Mouse (Mus musculus) mature B cell (primary cell): ENCODE results near the gene 1700021F05Rik.

Source experiments
- in situ Hi-C: fragments of 300-500 bp; cut with MboI; formaldehyde crosslinking; loops from 2 replicates; pipeline ENCODE4 v1.14.3; 2019

The 1700021F05Rik gene

DNA sequence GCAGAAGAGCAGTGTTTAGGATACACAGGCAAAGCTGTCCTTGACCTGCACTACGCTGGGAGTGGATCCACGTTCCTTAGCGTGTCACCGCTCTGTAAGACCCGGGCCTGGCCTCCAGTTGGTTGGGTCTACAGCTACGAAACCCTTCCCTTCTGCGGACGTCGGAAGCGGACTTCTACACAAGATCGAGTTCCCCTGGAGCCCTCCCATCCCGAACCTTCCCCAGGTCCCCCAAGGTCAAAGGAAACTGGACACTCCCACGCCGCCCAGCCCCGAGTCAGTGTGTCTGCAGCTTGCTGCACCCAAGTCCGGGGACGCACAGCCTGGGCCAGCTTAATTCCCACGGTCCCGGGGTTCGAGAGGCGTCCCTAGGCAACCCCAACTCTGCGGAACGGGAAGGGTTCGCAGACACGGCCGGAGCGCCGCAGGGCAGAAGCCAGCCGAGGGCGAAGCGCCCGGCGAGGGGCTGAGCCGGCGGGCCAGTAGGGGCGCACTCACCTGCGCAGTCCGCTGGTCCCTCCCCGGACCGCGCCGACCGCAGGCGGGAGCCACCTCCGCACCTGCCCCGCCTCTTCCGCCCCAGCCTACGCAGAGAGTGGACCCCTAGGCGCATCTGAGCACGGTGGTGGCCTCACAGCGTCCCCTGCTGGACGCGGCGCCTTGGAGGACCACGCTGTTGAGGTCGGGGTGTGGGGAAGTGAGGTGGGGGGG, at the start of gene 1700021F05Rik:
Gene 1700021F05Rik (minus strand): TSS at position 553 of the 711 bp plus-strand sequence.
- in situ Hi-C loops, result no loop called here

DNA sequence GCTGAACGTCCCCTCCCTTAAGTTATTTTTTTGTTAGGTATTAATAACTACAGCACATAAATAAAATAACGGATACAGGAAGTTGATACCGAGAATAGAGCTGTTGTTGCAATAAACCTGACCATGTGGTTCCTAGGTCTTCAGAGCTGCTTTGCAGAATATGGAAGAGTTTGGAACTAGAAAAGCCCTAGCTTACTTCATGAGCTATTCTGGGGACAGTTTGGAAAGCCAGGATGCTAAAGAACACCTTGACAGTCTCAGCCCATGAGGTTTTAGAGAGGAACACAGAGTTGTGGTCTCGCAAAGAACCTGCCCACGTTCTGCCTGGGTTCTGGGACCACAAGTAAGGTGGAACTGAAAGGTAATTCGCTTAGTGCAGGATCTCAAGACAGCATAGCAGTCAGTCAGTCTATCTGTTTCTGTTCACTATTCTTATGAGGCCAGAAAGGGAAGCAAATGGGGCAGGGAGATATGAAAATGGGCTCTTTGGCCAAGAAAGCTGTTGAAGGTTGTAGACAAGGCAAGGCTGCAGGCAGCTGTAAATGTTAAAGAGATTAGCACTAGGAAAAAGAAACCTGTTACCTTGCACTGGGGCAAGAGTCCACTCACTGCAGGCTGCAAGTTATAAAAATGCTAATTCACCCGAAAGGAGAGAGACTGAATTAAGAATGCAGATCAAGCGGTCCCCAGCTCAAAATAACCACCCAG, 47.8 kb upstream of the 1700021F05Rik start:
- in situ Hi-C loops, result no loop called here

DNA sequence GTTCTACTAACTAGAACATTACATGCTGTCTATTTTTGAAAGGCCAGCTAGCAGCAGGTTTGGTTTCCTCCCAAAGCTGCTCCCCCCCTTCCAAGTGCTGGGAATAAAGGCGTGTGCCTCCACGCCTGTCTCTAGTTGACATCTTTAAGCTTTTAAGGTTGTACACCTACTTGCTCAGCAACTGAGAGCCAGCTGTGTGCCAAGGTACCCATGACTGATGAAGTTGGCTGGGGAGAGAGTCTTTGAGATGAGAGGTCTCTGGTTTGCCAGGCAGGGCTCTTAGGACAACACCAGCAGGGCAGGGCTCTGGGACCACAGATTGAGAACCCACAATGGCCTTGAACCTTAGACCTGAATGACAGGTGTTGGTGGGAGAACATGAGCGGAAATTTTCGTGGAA, 43.7 kb upstream of the 1700021F05Rik start:
- in situ Hi-C loops, result no loop called here

DNA sequence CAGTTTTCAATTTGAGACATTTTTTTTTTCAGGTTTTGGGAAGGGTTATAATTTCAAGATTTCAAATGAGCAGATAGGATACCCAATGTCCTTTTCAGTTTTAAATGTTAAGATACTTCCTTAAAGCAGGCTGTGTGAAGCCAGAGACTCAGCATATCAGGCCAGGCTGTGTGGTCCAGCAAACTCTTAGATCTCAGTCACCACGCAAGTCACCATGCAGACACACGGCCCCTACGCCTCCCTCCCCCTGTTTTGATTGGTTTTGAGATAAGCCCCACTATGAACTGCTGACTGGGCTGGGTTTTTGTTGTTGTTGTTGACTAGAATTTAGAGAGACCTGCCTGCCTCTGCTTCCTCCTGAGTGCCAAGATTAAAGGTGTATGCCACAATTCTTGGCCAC, 40.5 kb upstream of the 1700021F05Rik start:
- in situ Hi-C loops, result no loop called here

DNA sequence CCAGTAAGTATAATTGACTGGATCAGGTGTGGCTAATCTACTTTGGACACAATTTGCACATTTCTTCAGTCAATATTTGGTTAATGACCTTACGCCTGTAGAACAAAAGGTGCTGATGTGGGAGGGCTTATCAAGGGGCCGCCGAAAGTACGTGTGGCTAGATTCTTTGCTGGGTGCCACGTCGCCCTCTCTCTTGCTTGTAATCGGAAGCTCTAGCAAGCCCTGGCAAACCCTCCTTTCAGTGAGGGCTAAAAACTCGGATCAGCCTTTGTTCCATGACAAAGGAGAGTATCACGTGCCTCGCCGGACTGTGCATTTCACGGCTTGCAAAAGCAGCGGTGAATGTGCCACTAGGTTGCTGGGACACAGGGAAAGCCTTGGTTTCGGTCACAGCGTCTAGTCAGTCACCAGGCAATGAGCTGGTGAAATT, 39.9 kb upstream of the 1700021F05Rik start:
- in situ Hi-C loops, result no loop called here

DNA sequence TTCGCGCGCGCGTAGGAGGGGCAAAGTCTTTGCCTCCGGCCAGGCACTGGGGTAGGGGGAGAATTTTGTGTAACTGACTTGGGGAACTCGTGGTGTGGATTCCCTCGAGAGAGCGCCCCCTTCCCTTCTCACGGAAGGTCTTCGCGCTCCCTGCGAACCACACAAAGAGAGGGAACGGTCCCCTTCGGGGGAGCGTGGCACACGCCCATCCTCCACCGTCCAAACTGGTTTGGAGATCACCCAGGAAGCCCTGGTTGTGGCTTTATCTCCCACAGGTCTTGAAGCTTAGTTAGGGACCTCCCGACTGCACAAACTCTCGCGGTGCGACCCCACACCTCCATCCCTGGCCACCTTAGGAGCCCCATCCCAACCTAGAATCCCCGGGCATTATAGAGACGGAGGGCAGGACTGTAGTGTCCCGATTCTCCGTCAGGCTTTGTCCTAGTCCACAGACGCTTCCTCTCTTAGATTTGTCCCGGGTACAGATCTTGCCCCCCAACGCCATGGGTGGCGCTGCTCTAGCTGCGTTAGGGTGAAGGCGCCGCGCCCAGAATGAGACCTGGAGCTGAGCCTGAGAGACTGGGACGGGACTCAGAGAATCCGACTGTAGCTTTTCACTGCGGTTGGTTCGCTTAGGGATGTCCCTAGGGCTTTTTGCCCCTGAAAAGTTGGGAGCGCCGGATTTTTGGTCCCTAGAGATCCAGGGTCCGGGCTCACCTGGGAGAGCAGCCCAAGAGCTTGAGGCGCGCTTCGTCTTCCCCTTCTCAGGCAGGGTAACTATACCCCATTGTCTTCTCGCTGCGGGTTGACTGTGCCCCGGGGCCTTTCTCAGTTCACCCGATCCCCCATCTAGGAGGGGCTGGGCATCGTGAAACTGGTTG, 38.8 kb upstream of the 1700021F05Rik start:
- in situ Hi-C loops, result loop anchor here (10.0 kb wide), 2 partner anchors 245 to 485 kb away; no protein-coding TSS in a partner anchor

DNA sequence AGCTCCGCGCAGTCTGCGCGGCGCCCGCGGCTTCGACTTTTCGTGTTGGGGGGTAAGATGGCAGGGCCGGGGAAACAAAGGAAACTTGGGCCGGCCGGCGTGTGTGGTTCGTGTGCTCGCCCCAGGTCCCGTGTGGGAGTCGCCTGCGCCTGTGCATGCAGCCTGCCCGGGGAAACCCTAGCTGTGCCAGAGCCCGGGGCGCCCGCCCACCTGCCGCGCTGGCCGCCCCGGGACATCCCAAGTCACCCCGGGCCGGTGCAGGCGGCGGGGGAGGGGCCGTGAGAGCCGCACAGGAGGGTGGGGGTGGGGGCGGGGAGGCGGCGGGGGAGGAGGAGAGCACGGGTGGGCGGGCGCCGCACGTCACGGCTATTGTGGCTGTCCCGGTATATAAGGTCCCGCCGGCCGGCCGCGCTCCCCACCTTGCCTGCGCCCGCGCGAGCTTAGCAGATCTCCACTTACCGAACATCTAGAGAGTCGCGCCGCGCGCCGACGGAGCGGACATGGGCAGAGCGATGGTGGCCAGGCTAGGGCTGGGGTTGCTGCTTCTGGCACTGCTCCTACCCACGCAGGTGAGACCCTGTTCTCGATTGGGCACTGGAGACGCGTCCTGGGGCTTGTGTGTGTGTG, 38.1 kb upstream of the 1700021F05Rik start:
- in situ Hi-C loops, result loop anchor here (10.0 kb wide), 2 partner anchors 246 to 486 kb away; no protein-coding TSS in a partner anchor

DNA sequence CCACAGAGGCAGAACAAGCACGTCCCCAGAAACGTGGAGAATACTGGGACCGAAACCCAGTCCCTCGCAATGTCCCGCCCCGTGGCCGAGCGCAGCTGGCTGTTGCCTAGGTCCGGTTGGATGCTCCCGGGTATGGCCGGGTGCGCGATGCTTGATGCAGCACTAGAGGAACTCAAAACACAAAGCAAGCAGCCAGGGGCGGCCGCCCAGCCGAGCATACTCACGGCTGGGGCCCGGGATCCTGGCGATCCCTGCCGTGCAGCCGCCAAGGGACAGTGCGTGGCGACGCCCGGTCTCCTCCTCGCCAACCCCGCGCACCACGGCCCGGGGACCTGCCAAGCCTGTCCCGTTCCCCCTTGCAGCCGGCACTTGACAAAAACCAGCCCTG, 37.6 kb upstream of the 1700021F05Rik start:
- in situ Hi-C loops, result loop anchor here (10.0 kb wide), 2 partner anchors 246 to 486 kb away; no protein-coding TSS in a partner anchor

DNA sequence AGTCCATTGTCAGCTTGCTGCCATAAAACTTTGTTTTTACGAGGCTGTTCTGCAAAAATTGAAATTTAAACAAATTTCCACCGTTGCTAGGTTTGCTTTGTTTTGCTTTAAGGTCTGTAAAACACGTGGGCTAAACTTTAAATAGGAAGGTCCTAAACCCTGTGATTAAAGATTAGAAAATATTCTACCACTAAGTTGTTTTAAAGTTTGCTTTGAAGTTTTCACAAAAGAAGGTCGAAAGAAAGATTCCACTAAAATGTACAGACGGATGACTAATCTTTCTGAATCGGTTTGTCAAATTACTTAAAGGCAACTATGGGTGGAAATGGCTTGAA, 37.2 kb upstream of the 1700021F05Rik start, which contains the start of gene Cd24a:
Gene Cd24a (plus strand): TSS at position 288 of the 335 bp plus-strand sequence.
- in situ Hi-C loops, result loop anchor here (10.0 kb wide), 2 partner anchors 247 to 487 kb away; no protein-coding TSS in a partner anchor

DNA sequence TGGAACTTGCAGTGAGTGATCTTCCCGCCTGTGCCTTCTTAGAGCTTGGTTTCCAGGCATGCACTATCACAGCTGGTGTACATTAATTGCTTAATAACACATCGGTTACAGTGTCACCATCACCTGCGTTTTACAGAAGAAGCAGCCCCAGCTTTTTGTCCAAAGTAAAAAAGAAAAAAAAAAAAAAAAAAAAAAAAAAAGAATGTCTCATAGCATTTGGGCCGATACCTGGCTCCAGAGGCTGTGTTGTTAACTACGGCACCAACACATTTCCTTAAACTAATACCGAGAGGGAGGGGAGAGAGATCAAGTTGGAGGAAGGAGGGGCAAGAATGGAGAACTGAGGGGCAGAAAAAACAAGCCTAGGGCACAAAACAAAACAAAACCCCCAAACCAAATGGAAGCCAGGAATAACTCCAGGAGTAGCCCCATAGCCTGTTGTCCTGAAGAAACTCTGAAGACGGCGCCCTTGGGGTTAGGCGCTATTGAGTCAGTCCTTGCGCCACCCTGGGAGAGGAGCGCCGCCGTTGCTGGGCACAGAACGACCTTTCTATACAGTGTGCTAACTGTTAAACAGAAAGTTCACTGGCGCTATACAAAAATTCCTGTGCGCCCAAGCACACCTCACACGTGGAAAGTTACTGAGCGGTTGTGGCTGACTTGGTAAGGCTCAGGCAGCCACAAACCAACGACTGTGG, 36.7 kb upstream of the 1700021F05Rik start:
- in situ Hi-C loops, result loop anchor here (10.0 kb wide), 2 partner anchors 247 to 487 kb away; no protein-coding TSS in a partner anchor

DNA sequence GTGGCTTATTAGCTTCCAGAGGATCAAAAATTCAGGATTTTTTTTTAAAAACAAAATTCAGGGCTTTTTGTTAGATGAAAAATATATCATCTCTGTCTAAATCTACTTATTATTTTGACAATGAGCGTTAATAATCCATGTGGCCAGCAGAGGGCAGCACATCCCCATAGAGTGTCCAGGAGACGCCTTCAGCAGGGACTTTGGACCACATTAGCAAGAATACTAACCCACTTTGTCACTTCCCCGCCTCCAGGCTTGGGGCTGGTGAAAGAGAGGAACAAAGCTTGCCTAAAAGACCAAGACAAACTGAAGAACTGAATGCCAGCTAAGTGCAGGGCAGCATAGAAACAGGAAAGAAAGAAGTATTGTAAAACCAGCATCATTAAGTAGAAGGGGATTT, 34.2 kb upstream of the 1700021F05Rik start:
- in situ Hi-C loops, result loop anchor here (5.0 to 10.0 kb wide), 3 partner anchors 250 to 490 kb away; no protein-coding TSS in a partner anchor

DNA sequence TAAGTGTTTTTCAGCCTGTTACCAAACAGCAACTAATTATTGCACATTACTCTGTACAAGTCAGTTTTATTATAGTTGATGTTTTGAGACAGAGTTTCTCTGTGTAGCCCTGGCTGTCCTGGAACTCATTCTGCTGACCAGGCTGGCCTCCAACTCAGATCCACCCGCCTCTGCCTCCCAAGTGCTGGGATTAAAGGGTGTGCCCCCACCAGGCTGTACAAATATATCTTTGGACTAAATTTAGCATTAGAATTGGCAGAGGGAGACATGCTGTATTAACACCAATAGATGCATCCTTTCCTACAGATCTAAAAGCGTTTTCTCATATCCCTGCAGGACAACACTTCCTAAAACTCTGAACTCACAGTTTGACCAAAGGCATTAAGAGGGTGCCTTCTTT, 33.6 kb upstream of the 1700021F05Rik start:
- in situ Hi-C loops, result loop anchor here (5.0 to 10.0 kb wide), 3 partner anchors 250 to 490 kb away; no protein-coding TSS in a partner anchor

DNA sequence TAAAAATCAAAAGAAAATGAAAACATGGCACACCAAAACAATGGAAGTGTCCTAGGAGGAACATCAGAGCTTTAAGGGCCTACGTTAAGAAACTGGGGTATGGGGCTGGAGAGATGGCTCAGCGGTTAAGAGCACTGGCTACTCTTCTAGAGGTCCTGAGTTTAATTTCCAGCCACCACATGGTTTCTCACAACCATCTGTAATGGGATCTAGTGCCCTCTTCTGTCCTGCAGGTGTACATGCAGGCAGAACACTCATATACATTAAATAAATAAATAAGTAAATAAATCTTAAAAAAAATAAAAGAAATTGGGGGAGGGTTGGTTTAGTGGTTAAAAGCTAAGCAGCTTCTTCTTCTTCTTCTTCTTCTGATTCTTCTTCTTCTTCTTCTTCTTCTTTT, 20.5 kb upstream of the 1700021F05Rik start:
- in situ Hi-C loops, result no loop called here

DNA sequence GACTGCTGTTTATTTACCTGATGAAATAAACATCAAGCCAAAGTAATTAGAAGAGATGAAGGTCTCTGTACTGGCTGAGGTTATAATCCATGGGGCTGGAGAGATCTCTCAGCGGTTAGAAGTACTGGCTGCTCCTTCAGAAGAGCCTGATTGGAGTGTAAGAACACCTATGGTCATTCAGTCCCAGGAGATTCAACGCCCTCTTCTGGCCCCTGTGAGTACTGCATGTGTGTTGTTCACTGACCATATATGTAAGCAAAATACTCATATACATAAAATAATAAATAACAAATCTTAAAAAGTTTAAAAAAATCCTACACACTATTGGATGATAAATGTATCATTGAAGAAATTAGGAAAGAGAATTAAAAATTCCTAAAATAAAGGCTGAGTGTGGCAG, 20.0 kb upstream of the 1700021F05Rik start:
- in situ Hi-C loops, result no loop called here

DNA sequence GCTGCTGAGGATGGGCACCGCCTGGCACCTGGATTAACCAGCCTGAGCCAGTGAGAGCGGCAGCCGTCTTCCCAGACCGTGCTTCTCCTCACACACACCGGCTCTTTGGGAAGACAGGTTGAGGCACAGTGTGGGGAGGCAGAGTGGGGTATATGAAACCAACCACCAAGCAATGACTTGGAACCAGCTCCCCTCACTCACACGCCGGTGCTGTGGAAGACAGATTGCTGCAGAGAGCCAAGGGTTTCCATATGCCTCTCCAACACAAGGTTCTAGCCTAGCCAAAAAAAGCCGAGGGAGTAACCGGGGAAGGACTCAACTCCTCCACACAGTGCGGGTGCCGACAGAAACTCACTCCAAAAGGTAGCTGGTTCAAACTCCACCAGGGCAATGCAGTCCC, 18.5 kb upstream of the 1700021F05Rik start:
- in situ Hi-C loops, result no loop called here

DNA sequence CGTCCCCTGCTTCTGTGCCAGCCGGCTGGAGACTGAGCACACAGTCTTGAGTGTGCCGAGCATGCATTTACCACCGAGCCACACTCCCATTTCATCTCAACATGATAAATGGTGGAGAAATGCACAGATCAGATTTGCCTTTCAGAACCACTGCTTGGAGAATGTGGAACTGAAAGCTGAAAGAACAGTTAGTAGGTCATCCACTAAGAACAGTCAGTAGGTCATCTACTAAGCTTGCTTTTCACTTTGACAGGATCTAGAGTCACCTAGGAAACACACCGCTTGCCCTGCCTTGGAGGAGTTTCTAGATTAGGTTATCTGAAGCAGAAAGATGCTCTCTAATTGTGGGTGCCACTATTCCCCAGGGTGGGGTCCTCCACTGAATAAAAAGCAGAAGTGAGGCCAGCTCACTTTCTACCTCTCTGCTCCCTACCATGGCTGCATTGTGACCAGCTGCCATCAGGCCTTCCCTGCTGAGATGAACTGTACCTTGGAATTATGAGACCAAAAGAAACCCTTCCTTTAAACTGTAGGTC, 16.9 kb upstream of the 1700021F05Rik start:
- in situ Hi-C loops, result no loop called here

DNA sequence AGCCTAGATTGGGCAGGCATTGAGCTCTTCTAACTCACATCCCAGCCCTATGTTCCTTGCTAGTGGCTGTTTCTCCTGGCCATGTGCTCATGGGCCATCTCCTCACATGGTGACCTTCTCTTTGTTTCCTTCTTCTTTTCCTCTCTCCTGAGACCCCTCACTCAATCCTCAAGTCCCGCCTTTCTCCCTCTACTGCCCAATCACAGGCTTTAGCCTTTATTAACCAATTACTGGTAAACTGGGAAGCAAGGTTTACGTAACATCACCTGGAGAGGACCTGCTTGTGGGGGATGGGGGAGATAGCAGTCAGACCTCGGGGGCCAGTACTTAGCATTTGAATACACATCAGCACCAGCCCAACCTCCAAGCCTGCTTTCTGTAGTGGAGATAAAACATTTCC, 10.6 kb upstream of the 1700021F05Rik start:
- in situ Hi-C loops, result no loop called here

DNA sequence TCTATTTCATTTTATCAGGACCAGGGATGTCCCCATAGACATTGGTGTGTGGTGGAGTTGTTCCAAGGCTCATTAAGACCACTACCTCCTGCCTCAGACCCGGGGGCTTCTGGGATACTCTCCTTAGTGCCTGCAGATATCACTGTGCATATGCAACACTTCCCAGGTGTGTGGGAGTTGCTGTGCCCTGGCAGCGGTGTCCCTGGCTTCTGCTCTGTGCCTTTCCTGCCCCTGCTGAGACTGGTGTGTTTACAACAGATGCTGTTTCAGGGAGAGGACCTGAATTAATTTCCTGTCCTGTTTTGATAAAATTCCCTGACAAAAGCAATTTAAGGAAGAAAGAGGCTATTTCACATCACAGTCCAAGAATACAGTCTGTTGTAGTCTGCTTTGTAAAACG, 10.1 kb upstream of the 1700021F05Rik start:
- in situ Hi-C loops, result no loop called here

DNA sequence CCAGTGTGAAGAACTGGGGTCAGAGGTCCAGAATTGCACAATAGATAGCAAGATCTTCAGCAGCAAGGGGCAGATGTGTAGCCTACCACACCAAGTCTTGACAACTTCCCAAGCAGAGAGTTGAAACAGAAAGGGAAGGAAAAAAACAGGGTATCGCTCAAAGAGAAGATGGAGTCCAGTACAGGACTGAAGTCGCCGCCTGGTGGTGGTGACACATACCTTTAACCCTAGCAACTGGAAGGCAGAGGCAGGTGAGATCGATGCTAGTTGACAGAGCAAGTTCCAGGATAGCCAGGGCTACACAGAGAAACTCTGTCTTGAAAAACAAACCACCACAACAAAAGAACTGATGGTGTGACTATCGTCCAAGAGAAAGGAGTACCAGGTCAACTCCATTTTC, 8.6 kb upstream of the 1700021F05Rik start:
- in situ Hi-C loops, result no loop called here

DNA sequence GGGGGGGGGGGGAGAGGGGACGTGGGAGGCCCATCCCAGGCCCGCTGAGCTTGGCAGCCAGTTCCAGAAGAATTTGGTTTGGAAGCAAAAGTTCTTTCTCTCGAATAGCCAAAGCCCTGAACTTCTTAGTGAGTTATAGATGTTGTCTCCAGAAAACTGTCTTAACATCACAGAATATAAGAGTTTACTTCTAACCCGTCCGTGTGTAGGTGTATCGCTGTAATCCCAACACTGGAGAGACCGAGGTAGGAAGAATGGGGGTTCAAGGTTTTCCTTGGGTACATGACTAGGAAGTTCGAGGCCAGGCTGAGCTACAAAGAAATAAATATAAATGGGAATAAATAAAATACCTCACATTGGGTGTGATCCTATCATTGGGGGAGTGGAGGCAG, 355 bp upstream of the 1700021F05Rik start:
- in situ Hi-C loops, result no loop called here
